Mouse (Mus musculus) cerebellum, adult 2 months (tissue): ENCODE data around the gene Ntmt1. TPM values are rescaled to one million over a fixed set of nuclear protein-coding genes. Genes with fewer than 3 reads are reported as not detected.
A peak's percentile ranks its signal among the peaks of the same experiment; 100 is the strongest.

Experiments
- DNase-seq, 2 experiments: peaks; one replicate each; pipeline ENCODE4 v3.0.0; 2021
- H3K27ac ChIP-seq: fragments of 200-500 bp; 2 replicates; pipeline ENCODE4 v1.5.1; 2012; ENCODE audit warnings: low read length, control low read depth, inconsistent platforms; ENCODE audit not compliant: insufficient read depth
- H3K27me3 ChIP-seq: fragments of 200-500 bp; 2 replicates; pipeline ENCODE4 v1.6.1; 2012; ENCODE audit warnings: inconsistent platforms, mild to moderate bottlenecking, low read length, moderate library complexity; ENCODE audit not compliant: control insufficient read depth, insufficient read depth
- H3K4me1 ChIP-seq: fragments of 200-500 bp; 2 replicates; pipeline ENCODE4 v1.6.1; 2011; ENCODE audit warnings: low read length; ENCODE audit not compliant: control insufficient read depth, insufficient read depth
- H3K4me3 ChIP-seq: fragments of 200-500 bp; replicated peaks from 2 replicates; pipeline ENCODE3; 2011; ENCODE audit warnings: mild to moderate bottlenecking, low read depth, low read length, control low read depth; ENCODE audit not compliant: insufficient read depth
- CTCF ChIP-seq: fragments of 200-500 bp; IDR thresholded peaks from 2 replicates; pipeline ENCODE4 v1.5.1; 2011; ENCODE audit warnings: low read depth, mild to moderate bottlenecking, control low read depth, low read length, moderate library complexity, borderline replicate concordance; ENCODE audit not compliant: insufficient read depth
- POLR2A ChIP-seq: fragments of 200-500 bp; IDR thresholded peaks from 2 replicates; pipeline ENCODE4 v1.6.1; 2011; ENCODE audit warnings: low read length, control low read depth, borderline replicate concordance; ENCODE audit not compliant: insufficient read depth
- whole genome bisulfite sequencing: fragments of 180-500 bp; shearing (Covaris S2); methylation state at CpG from one replicate; pipeline ENCODE4 v1.1.7; 2018; 5-methylcytosine and 5-hydroxymethylcytosine counted together
- polyA plus RNA-seq: library from polyadenylated mRNA; depleted of rRNA; stranded (reverse); fragments of >200 nt; gene quantifications from 2 replicates; pipeline ENCODE4 v1.2.3, GENCODE M21; 2012; rRNA removed

The Ntmt1 gene
- polyA plus RNA-seq, result 37.1 and 37.8 TPM in 2 replicates

DNA sequence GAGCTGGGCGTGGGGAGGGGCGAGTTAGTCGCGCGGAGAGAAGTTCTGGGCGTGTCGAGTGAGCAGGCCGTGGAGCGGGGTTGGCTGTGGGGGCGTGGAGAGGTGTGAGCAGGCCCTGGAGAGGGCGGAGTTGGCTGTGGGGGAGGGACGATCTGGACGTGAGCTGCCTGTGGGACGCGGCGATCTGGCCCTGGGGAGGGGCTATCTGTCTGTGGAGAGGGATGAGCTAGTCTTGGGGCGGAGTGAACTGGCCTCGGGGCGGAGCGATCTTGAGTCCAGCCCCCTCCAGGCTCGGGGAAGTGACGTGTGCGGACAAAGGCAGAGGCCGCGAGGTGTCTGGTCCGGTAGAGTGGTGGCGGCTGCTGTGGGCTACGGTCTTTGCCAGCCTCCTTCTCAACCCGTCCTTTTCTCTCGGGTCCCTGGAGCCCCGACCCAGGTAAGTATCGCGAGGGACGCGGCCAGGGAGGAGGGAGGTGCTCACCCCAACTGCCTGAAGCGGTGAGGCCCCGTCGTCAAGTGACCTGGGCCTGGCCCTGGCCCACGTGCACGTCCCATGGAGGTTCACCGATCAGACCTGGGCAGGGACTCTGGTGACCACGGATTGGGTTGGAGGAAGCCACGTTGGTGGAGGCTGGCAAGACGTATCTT is at the start of gene Ntmt1:
Gene Ntmt1 (plus strand): TSS at position 179 of the 648 bp plus-strand sequence.
- Histone ChIP-seq H3K27me3 (no peaks in the 10 kb centered on the region), H3K27ac (no peak within 1 kb of the TSS), H3K4me3 (peak within 1 kb of the TSS; percentile 73), H3K4me1 (peaks cover 6% of the 10 kb centered on the region; the same call in 1 of the 2 replicates)
- WGBS, result 1% methylated on average over 44 of the region's 44 CpGs
- DNase-seq, result peak; percentile 96 to 98
- TF ChIP-seq CTCF (no peak), POLR2A (peak; percentile 80; the same call in 1 of the 2 replicates)

DNA sequence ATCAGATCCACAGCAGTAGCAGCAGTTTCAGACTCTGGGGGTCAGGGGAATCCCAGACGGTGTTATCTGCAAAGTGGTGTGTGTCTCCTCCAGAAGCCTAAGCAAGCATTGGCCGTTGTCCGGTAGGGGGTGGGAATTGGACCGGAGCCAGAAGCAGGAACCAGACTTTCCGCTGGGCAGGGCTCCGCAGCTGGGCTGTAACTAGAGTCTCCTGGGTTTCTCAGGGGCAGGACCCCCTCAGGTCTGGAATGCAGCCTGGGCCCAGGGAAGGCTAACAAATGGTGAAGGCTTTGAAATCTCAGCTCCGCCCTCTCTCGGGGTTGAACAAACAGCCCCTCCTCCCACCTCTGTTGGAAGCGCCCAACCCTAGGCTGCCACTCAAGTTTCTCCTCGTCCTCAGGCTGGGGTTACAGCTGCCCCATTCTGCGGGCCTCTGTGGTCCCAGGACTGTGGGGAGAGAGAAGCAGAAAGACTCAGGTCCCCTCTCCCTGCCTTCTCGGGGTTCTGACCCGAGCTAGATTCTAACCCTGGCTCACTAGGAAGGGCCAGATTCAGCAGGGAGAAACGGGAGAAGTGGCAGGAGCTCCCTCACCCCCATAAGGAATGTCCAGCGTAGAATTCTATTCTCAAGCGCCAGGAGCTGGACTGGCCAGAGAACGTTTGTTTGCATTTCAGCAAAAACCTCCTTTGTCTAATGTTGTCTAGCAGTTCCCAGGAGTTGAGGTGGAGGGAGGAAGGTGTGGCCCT is 49.1 kb upstream of the Ntmt1 start:
- WGBS, result 21% methylated on average over 17 of the region's 17 CpGs
- Histone ChIP-seq H3K4me1 (no peaks in the 10 kb centered on the region), H3K27me3 (no peaks in the 10 kb centered on the region), H3K27ac (no peak overlapping the region), H3K4me3 (no peak overlapping the region)
- TF ChIP-seq POLR2A, result no peak
- TF ChIP-seq CTCF, result no peak
- DNase-seq, result peak; percentile 40

DNA sequence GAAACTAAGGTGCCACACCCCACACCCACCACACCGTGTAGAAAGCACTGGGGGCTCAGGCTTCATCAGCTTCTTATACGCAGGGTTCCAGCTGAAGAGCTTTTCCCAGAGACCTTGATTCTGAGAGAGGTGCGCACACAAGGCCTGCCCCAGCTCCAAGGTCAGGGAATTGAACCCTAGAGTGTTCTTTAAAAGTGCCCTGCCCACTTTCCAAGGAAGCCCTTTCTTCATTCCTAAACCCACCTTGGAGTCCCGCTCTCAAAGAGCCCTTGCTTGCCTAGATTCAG is 48.6 kb upstream of the Ntmt1 start:
- TF ChIP-seq POLR2A (no peak), CTCF (no peak)
- no peak for DNase-seq
- no peak overlapping the region for H3K4me3 ChIP-seq
- H3K27ac ChIP-seq, result no peak overlapping the region
- H3K4me1 ChIP-seq, result no peaks in the 10 kb centered on the region
- 75% methylated on average over 4 of the region's 4 CpGs for WGBS
- no peaks in the 10 kb centered on the region for H3K27me3 ChIP-seq

DNA sequence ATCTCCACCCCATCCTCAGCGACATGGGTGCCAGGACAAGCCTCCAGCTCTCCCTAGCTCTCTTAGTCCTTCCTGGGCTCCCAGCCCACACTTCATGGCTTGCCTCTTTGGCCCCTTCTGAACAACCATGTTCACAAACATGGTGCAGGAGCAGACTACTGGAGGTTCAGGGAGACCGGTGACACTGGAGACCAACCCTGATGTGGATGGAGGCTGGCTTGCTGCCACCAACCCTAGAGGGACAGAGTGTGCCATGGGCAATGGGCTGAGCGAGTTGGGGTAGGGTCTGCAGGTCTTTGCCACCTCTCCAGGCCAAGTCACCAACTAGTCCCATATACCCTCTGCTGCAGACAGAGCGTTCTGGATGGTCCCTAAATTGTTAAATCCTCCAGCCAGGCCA is 48.2 kb upstream of the Ntmt1 start:
- H3K27ac ChIP-seq, result no peak overlapping the region
- no peak for DNase-seq
- no peaks in the 10 kb centered on the region for H3K4me1 ChIP-seq
- 68% methylated on average over 4 of the region's 4 CpGs for WGBS
- no peak for TF ChIP-seq POLR2A
- TF ChIP-seq CTCF, result no peak
- no peaks in the 10 kb centered on the region for H3K27me3 ChIP-seq
- no peak overlapping the region for H3K4me3 ChIP-seq

DNA sequence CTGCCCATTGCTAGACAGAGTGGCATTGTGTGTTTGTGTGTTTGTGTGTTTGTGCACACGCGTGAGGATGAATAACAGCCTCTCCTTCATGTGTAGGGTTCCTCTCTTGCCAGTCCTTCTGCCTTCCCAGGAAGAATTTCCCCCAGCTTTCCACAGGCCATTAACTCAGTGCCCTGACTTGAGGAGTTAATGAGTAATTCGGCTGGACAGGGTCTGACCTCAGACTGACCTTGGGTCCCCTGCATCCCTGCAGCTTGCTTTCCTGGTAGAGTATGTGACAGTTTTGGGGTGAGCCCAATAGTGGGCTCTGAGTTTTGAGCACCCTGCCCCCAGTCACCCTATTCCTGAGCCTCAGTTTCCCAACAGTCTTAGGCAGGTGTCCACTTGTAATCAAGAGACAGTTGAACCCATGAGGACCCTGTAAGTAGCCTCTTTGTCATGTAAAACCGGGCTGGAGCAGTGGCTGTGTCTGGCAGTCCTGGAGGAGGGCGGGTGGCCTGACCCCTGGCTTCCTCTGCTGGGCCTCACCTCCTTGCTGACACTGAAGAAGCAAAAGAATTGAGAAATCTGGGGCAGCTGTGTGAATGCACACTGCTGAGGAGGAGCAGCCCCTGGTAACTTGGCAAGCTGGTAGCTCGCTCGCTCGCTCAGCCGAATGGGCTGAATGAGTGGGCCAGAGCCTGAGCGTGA is 47.6 kb upstream of the Ntmt1 start:
- WGBS, result 77% methylated on average over 10 of the region's 10 CpGs
- Histone ChIP-seq H3K4me1 (no peaks in the 10 kb centered on the region), H3K27ac (no peak overlapping the region), H3K4me3 (no peak overlapping the region), H3K27me3 (no peaks in the 10 kb centered on the region)
- no peak for TF ChIP-seq POLR2A
- no peak for TF ChIP-seq CTCF
- DNase-seq, result peak in 1 of 2 experiments; percentile 22

DNA sequence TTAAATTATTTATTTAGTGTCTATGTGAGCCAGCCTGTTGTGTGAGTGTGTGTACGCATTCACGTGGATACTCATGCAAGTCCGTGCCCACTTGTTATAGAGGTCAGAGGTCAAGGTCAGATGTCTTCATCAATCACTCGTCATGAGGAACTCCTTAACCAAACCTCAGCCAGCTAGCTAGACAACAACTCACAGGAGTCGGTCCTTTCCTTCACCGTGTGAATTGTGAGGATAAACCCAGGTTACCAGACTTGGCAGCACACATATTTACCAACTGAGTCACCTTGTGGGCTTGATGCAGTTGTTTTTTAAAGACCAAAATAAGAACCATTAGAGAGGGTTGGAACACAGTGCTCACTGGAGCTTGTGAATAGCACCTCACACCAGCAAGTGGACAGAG is 46.9 kb upstream of the Ntmt1 start:
- 64% methylated on average over 6 of the region's 6 CpGs for WGBS
- no peaks in the 10 kb centered on the region for H3K27me3 ChIP-seq

DNA sequence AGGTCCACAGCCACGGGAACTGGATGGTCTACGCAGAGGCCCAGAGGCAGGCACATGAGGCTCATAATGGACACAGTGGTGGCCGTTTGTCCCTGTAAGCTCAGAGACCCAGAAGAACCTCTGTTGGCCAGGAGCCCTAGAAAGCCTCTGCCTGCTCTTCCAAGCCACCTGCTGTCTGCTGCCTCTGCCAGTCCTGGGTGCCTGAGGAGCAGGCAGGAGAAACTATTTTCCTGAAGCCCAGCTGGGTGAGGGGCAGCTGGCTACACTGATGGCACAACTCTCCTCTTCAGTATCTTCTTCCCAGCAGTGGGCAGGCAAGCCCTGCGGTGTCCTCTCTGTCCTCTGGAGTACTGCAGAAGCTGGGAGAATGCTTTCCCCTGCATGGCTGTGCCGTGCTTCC is 41.2 kb upstream of the Ntmt1 start:
- DNase-seq, result no peak
- Histone ChIP-seq H3K27ac (no peak overlapping the region), H3K4me3 (no peak overlapping the region), H3K27me3 (no peaks in the 10 kb centered on the region), H3K4me1 (no peaks in the 10 kb centered on the region; the same call in 1 of the 2 replicates)
- WGBS, result 27% methylated on average over 5 of the region's 5 CpGs
- TF ChIP-seq CTCF, result no peak
- no peak for TF ChIP-seq POLR2A

More for the DNA sequence above, 46.9 kb upstream of the Ntmt1 start:
- no peak overlapping the region for H3K4me3 ChIP-seq
- no peak overlapping the region for H3K27ac ChIP-seq
- no peak for TF ChIP-seq POLR2A
- TF ChIP-seq CTCF, result no peak
- H3K4me1 ChIP-seq, result no peaks in the 10 kb centered on the region
- DNase-seq, result no peak

DNA sequence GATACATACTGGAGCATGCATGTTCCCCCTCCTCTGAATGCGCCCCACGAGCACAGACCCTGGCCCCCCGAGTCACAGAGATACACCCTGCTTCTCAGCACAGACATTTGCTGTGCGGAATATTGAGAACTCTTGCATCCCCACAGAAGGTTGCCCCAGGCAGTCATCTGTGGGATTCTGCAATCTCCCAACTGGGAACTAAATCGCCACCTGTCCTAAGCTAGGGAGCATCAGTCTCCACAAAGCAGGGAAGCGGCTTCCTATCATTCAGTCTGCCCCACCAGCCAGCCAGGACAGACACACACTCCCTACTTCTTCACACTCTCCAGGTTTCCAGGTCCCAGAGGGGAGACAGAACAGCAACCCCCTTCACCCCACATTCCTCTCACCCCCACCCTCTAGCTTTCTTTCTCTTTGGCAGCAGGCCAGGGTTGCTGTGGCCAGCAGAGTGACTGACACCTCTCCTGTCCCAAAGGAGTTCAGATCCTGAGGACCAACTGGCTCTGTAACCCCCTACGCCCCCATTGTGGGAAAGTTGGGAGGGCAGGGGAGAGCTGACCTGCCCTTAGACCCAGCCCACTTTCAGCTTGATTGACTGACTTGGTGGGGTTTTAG is 39.9 kb upstream of the Ntmt1 start:
- no peaks in the 10 kb centered on the region for H3K27me3 ChIP-seq
- H3K4me1 ChIP-seq, result peaks cover 6% of the 10 kb centered on the region
- TF ChIP-seq POLR2A, result no peak
- no peak for TF ChIP-seq CTCF
- no peak overlapping the region for H3K27ac ChIP-seq
- no peak for DNase-seq
- 59% methylated on average over 7 of the region's 7 CpGs for WGBS
- H3K4me3 ChIP-seq, result no peak overlapping the region
